Mouse (Mus musculus) liver (tissue): ENCODE measurements around the gene Dusp14.

Experiments
- DNase-seq: peaks from one replicate; pipeline ENCODE4 v3.0.0-alpha.2; 2020; ENCODE audit warnings: mixed read lengths

Dusp14 gene

DNA sequence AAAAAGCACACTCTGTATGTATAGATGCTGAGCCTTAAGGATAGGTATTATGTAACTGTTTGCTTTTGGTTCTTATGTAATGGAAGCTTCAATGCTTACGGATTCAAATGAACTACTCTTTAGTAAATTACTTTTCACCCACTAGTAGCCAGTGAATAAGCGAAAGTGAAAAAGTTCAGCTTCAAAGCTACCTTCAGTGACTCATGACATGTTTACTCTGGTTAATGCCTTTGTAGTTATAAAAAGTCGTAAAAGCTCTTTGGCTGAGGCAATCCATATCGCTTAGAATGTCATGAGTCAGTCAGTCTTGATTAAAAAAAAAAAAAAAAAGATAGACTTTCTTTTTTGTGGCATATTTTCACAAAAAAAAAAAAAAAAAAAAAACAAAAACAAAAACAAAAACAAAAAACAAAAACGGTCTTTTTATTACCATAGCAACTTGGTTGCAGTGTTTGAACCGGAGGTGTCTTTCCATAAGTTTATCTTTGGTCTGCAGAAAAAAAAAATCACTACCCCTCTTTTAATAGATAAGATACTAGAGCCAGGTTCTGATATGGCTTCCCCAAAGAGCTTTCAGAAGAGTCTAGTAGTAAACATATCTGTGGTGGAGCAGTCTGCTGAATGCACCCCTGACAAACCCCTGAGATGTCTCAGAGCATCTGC, 52.8 kb downstream of the Dusp14 start:
- no peak for DNase-seq

DNA sequence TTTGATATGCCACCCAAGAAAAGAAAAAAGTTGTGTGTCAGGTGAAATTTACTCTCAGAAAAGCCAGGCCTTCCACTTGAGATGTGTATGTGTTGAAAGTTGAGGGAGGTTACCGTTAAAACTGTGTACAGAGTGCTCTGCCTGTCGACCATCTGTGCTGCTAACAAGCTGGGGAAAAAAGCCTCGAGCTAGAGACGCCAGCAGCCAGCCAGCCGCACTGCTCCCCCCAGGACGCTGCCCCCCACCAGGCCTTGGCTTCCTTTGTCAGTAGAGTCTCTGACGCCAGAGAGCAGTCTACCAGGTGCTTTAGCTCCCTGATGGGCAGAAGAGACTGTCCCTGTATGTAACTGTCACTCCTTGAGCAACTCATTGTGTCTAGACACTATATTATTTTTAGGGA, 56.0 kb downstream of the Dusp14 start:
- no peak for DNase-seq

DNA sequence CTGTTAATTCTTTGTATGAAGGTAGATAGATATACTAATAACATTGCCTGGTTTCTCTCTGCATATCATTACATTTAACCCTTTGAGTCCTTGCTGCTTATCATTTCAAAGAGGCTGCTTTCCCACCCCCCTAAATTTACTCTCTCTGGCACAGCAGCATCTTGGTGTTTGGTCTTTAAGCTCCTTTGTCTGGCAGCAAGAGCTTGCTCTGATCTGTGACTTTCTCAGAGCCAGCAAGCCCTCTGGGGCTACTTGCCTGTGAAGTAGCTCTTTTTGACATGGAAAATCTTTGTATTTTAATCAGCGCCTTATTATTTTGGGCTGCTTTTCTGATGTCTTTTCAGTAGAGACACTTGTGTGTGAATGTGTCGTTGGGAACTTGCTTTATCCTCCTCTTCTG, 57.5 kb downstream of the Dusp14 start:
- DNase-seq = no peak

DNA sequence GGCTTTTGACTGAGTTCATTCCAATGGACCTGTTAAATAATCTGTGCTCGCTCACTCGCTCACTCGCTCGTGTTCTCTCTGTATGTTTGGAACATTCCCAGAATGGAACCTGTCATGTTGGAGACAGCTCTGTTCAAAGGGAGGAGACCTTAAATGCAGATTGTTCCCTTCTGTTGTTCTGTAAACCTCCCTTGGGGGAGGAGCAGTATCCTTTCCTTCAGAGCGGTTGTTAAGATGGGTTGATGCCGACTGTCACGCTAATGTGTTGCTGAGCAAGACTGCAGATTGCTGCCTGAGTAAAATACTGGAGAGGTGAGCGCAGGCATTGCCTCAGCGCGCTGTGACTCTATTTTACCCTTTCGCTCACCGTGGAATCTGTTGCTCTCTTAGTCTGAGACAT, 58.0 kb downstream of the Dusp14 start:
- DNase-seq = no peak

DNA sequence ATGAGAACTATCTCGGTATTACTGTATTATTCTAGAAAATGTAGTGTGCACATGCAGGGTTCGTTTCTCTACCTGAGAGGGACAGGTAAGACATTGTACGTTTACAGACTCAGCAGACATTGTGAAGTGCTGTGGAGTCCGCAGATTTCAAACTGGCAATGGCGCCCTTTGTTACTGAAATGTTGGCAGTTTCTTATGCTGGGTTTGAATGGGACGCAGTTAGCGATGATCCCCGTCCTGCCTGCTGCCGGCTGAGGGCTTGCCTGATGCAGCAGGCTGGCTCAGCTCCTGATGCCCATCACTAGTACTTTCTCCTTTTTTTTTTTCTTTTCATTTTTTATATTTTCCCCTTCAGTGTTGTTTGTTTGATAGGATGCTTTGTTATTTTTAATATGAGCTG, 58.6 kb downstream of the Dusp14 start:
- no peak for DNase-seq

DNA sequence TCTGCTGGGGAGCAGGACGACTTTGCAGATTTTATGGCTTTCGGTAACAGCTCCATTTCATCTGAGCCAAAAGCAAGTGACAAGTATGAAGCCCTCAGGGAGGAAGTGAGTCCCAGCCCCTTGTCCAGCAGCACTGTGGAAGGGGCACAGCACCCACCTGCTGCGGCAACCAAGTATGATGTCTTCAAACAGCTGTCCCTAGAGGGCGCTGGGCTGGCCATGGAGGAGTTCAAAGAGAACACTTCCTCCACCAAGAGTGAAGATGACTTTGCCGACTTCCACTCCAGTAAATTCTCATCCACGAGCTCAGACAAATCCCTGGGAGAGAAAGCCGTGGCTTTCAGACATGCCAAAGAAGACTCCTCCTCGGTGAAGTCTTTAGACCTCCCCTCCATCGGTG, 60.1 kb downstream of the Dusp14 start:
- DNase-seq = no peak

DNA sequence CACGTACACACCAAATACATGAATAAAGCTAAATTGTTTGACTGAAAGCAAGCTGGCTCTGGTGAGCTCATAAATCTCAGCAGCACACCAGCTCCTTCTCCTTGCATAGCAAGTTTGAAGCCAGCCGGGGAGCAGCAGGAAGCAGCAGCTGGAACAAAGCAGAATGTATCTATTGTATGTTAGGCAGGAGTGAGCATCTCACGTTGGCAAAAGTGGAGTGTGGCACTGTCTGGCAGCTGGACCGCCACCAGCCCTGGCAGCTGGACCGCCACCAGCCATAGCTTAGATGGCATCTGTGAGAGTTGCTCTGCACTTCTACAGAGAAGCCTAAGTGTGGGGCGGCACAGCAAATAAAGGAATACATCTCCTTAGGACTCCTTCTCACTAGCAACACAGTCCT, 65.1 kb downstream of the Dusp14 start:
- no peak for DNase-seq

DNA sequence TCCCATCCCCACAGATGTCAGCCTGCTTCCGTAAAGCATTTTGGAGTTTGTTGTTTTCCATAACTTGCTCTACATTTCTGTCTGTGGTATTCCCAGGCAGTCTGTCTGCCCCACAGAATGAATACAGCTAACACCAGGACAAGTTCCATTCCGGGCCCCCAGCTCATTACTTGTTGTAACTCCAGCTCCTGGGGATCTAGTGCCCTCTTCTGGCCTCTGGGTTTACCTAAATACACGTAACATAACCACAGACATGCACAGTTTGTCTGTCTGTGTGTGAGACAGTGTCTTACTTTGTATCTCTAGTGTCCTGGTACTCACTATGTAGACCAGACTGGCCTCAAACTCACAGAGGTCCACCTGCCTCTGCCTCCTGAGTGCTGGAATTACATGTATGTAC, 67.8 kb downstream of the Dusp14 start:
- DNase-seq = no peak

DNA sequence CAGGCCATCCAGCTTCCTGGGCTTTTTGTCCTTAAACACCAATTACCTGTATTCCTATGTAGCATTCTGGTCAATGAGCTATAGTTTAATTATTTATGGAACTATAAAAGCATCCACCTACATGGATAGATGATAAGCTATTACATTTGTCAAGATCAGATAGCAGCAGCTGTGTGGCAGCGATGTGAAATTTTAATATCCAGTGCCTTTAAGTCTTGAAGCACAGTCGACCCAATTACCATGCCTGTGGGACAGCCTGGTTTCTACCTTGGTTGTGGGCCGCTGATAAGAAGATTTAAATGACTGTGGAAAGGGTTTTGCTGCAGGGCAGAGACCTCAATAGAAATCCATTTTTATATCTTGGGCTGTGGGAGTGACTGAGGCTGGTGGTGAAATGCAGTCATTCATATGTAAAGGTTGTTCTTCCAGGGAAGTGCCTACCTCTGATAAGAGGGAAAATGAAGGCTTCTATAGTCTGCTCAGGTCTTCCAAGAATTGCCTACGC, 69.6 kb downstream of the Dusp14 start:
- no peak for DNase-seq

DNA sequence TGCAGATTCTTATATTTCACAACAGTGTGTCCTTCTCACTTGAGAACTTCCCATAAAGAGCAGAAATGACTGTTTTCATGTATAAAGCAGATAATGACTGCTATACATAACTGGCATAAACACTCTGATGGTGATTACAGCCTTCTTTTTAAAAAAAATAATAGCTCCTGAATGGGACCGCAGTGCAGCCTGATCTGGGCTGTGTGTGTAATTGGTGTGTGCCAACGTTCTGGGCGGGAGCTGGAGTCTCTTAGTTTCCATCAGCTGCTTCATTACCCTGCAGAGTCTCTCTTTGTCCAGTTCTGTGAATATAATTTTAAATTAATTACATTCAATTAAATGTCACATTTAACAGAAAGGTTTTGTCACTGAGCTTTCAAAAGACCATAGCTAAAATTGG, 70.1 kb downstream of the Dusp14 start:
- DNase-seq = no peak
